Mouse (Mus musculus) neural tube, embryonic 12.5 days (tissue): Measurements from ENCODE around the gene Mlkl. TPM values are rescaled to one million over a fixed set of nuclear protein-coding genes. Genes with fewer than 3 reads are reported as not detected.
"Not testable (repeated sequence)": the region's sequence is repeated elsewhere in the genome, so short reads cannot be mapped to it uniquely, and the experiment has no call there.

Source experiments
- ATAC-seq: fragments of 200-750 bp; cut with Nextera tagmentation; 2 replicates; pipeline ENCODE4 v1.8.0; 2017; ENCODE audit warnings: low read depth, mild to moderate bottlenecking, moderate TSS enrichment, moderate library complexity; ENCODE audit not compliant: low FRiP score
- H3K27ac ChIP-seq: fragments of 300-500 bp; sonication (generic); 2 replicates; pipeline ENCODE4 v1.5.1; 2016
- H3K27me3 ChIP-seq: fragments of 300-500 bp; sonication (generic); replicated peaks from 2 replicates; pipeline ENCODE4 v1.6.1; 2016; ENCODE audit warnings: mild to moderate bottlenecking
- H3K36me3 ChIP-seq: fragments of 300-500 bp; sonication (generic); 2 replicates; pipeline ENCODE4 v1.6.1; 2016; ENCODE audit warnings: mild to moderate bottlenecking
- H3K4me1 ChIP-seq: fragments of 300-500 bp; sonication (generic); 2 replicates; pipeline ENCODE4 v1.6.1; 2016
- H3K4me2 ChIP-seq: fragments of 300-500 bp; sonication (generic); replicated peaks from 2 replicates; pipeline ENCODE4 v1.6.1; 2016; ENCODE audit warnings: mild to moderate bottlenecking
- H3K4me3 ChIP-seq: fragments of 300-500 bp; sonication (generic); 2 replicates; pipeline ENCODE4 v1.5.1; 2016
- H3K9ac ChIP-seq: fragments of 300-500 bp; sonication (generic); 2 replicates; pipeline ENCODE4 v1.6.1; 2016; ENCODE audit warnings: mild to moderate bottlenecking
- H3K9me3 ChIP-seq: fragments of 300-500 bp; sonication (generic); 2 replicates; pipeline ENCODE4 v1.6.1; 2016; ENCODE audit warnings: mild to moderate bottlenecking
- WGBS: fragments of 180-500 bp; shearing (Covaris S2); methylation state at CpG from one replicate; pipeline ENCODE4 v1.1.7; 2016; 5-methylcytosine and 5-hydroxymethylcytosine counted together
- polyA plus RNA-seq: library from polyadenylated mRNA; unstranded; fragments of >200 nt; fragmentation: Nextera tagmentation; extraction: Ambion mirVana; gene quantifications from 2 replicates; pipeline ENCODE4 v1.2.1, GENCODE M21; 2016

Gene Mlkl
- polyA plus RNA-seq, 1 experiment from 2014 or later, result 0.22 TPM

GRCm38 (mm10) chr8:111268277-111268676, 69.7 kb downstream of the Mlkl start:
- Histone ChIP-seq H3K9me3 (no peaks in the 10 kb centered on the region), H3K4me3 (no peak overlapping the region), H3K9ac (no peak overlapping the region), H3K27ac (no peak overlapping the region), H3K4me2 (no peak overlapping the region), H3K27me3 (no peaks in the 10 kb centered on the region), H3K36me3 (peaks cover 10% of the 10 kb centered on the region), H3K4me1 (no peaks in the 10 kb centered on the region)
- 73% methylated on average over 2 of the region's 2 CpGs for WGBS
- ATAC-seq, result no peak

DNA sequence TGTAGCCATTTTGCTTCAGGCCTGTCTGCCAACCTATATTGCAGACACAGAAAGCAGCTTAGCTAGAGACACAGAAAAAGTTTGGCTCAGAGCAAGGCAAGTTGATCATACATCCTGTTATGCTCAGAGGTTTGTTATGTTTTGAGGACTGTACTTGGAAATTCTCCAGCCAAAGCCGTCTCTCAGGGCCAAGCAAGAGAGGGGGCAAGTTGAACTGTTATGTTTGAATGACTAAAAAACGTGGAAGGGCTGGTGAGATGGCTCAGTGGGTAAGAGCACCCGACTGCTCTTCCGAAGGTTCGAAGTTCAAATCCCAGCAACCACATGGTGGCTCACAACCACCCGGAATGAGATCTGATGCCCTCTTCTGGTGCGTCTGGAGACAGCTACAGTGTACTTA, 71.8 kb downstream of the Mlkl start:
- not testable (repeated sequence) for ATAC-seq, H3K9me3 ChIP-seq, H3K4me3 ChIP-seq, H3K36me3 ChIP-seq, H3K4me2 ChIP-seq, H3K27ac ChIP-seq, H3K4me1 ChIP-seq, H3K27me3 ChIP-seq, H3K9ac ChIP-seq
- 75% methylated on average over 7 of the region's 7 CpGs for WGBS

DNA sequence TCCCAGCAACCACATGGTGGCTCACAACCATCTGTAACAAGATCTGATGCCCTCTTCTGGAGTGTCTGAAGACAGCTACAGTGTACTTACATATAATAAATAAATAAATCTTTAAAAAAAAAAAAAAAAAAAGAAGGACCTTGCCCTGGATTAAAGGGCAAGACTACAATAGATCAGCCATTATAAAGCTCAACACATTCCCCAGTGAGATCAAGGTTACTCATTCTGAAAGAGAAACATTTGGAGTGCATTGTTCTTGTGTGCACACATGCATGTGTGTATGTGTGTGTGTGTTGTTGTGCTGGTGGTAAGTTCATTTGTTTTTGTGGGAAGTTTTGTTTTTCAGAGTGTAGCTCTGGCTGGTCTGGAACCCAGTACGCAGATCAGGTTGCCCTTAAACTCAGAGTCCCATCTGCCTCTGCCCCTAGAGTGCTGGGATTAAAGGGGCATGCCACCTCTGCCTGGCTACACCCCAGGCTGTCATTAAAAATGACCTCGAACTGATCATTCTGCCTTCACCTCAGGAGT, 73.2 kb downstream of the Mlkl start:
- H3K4me2 ChIP-seq, result no peak overlapping the region
- H3K4me1 ChIP-seq, result no peaks in the 10 kb centered on the region
- no peak overlapping the region for H3K9ac ChIP-seq
- no peaks in the 10 kb centered on the region for H3K9me3 ChIP-seq
- no peak overlapping the region for H3K4me3 ChIP-seq
- no peaks in the 10 kb centered on the region for H3K27me3 ChIP-seq
- no peak for ATAC-seq
- no peak overlapping the region for H3K27ac ChIP-seq
- 84% methylated on average over 2 of the region's 2 CpGs for WGBS
- H3K36me3 ChIP-seq, result no peaks in the 10 kb centered on the region

- WGBS, result 85% methylated on average over 4 of the region's 4 CpGs
- H3K36me3 ChIP-seq, result no peaks in the 10 kb centered on the region
- no peak overlapping the region for H3K4me3 ChIP-seq
- peaks cover 7% of the 10 kb centered on the region for H3K4me1 ChIP-seq
- H3K4me2 ChIP-seq, result no peak overlapping the region
- H3K9ac ChIP-seq, result no peak overlapping the region
- ATAC-seq, result no peak
- no peak overlapping the region for H3K27ac ChIP-seq
- no peaks in the 10 kb centered on the region for H3K27me3 ChIP-seq
- H3K9me3 ChIP-seq, result no peaks in the 10 kb centered on the region
Observed at GRCm38 (mm10) chr8:111261981-111262381, 76.0 kb downstream of the Mlkl start.

Other genes starting within 250 kb of the Mlkl start
- gene Clec18a, start 245.8 kb downstream of the Mlkl start, polyA plus RNA-seq, result 1.2 and 2.2 TPM in 2 replicates
- 11.9 and 12.6 TPM in 2 replicates for gene Pdpr, start 243.5 kb downstream of the Mlkl start, polyA plus RNA-seq
- 87.5 and 97.1 TPM in 2 replicates for gene Glg1, start 79.0 kb downstream of the Mlkl start, polyA plus RNA-seq
- 53.7 and 56.5 TPM in 2 replicates for gene Rfwd3, start 38.0 kb downstream of the Mlkl start, polyA plus RNA-seq
- gene Fa2h, start 55.6 kb upstream of the Mlkl start, polyA plus RNA-seq, result not detected in 2 replicates
- gene Wdr59, start 183.9 kb upstream of the Mlkl start, polyA plus RNA-seq, result 6.3 and 6.8 TPM in 2 replicates
- gene Znrf1, start 197.9 kb upstream of the Mlkl start, polyA plus RNA-seq, result 113 and 118 TPM in 2 replicates